Mouse (Mus musculus): Measurements from ENCODE around the gene Rrp9.

GRCm38 (mm10) chr9:106475663-106476001 lies at the start of gene Rrp9:
- TF ChIP-seq CTCF (IDR thresholded peaks at IDR 0.05; ENCODE audit: low read depth): no peak
- TF ChIP-seq EP300 (optimal IDR thresholded peaks at IDR 0.05): no peak

Measured in stomach, postnatal 0 days (tissue).